Mouse (Mus musculus) embryonic fibroblast, embryonic 13.5 days (primary cell): ENCODE results near the gene Gm16253.

Source experiments
- CTCF ChIP-seq: IDR thresholded peaks from 2 replicates; pipeline ENCODE4 v1.5.1; 2011; ENCODE audit warnings: mild to moderate bottlenecking, control low read depth, low read length, moderate library complexity, borderline replicate concordance; ENCODE audit not compliant: insufficient read depth
- POLR2A ChIP-seq: IDR thresholded peaks from 2 replicates; pipeline ENCODE4 v1.6.1; 2011; ENCODE audit warnings: low read depth, mild to moderate bottlenecking, control low read depth, low read length, moderate library complexity

DNA sequence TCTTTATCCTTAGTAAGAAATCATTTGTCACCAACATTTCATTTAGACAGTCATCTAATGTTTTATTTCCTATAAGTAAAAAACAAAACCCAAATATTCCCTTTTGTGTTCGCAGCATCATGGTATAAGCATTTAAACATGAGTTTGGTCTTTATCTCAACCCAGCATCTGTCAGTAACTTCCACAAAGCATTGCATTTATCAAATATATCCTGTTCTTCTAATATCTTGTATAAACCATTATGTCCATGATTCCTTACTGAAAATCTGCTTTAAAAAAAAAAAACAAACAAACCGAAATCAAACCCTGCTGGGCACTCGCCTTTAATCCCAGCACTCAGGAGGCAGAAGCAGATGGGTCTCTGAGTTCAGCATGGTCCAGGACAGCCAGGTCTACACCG, 29.8 kb downstream of the Gm16253 start:
- no peak for TF ChIP-seq CTCF
- TF ChIP-seq POLR2A: no peak
